Mouse (Mus musculus) adrenal gland, adult 10 weeks (tissue): ENCODE data around the gene Obox6. TPM values are rescaled to one million over a fixed set of nuclear protein-coding genes. Genes with fewer than 3 reads are reported as not detected.

ENCODE experiments used
- polyA plus RNA-seq: library from polyadenylated mRNA; stranded (reverse); fragments of 350-450 nt; fragmentation: Illumina TruSeq; extraction: RNeasy Lipid Tissue Mini Kit (QIAGEN cat#74804); gene quantifications from one replicate; pipeline ENCODE4 v1.2.3, GENCODE M21; 2014; ENCODE audit warnings: low read depth, low replicate concordance

Obox6 gene
- not detected for polyA plus RNA-seq

GRCm38 (mm10) chr7:15839578-15839977, at the start of gene Obox6:
TSS of gene Obox6 (minus strand) at chr7:15839678.

DNA sequence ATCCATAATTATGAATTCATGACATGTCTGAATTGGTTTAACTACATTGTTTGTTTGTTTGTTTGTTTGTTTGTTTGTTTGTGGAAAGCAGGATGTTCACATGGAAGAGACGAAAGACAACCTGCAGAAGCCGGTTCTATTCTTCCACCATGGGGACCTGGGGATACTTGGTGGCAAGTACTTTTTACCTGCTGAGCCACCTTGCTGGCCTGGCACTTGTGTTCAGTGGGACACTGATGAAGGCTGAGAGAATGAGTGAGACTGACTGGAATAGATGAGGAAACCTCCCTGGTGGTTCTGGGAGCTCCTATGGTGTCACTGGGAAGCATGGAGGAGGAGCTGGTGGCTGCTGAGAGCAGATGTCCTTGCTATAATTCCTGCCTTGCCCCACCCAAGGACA, 42.8 kb upstream of the Obox6 start, which contains the start of gene Crxos:
Crxos (plus strand) TSS at position 301 of the 400 bp plus-strand sequence.

GRCm38 (mm10) chr7:15879756-15880155, 40.3 kb upstream of the Obox6 start, which contains the start of gene Crx:
TSS of gene Crx (minus strand) at chr7:15879968.

Other genes with a start within 250 kb of the Obox6 start
- gene Obox3, start 199.8 kb downstream of the Obox6 start, polyA plus RNA-seq: not detected
- gene Obox5, start 89.5 kb downstream of the Obox6 start, polyA plus RNA-seq: not detected
- not detected for gene Crx, start 40.3 kb upstream of the Obox6 start, polyA plus RNA-seq
- gene Crxos, start 42.9 kb upstream of the Obox6 start, polyA plus RNA-seq: not detected
- 8.6 TPM for gene Selenow, start 82.7 kb upstream of the Obox6 start, polyA plus RNA-seq
- 9.7 TPM for gene Nop53, start 106.4 kb upstream of the Obox6 start, polyA plus RNA-seq
- gene Ehd2, start 127.9 kb upstream of the Obox6 start, polyA plus RNA-seq: 17.7 TPM
- 0.64 TPM for gene Bicra, start 208.2 kb upstream of the Obox6 start, polyA plus RNA-seq
- not detected for gene Zfp541, start 222.1 kb upstream of the Obox6 start, polyA plus RNA-seq